Mouse (Mus musculus) olfactory bulb, adult 2 months (tissue): ENCODE data around the gene Ip6k3.

Source experiments
- CTCF ChIP-seq: fragments of 200-500 bp; IDR thresholded peaks from 2 replicates; pipeline ENCODE4 v1.5.1; 2012; ENCODE audit warnings: low read depth, mild to moderate bottlenecking, low read length, moderate library complexity; ENCODE audit not compliant: insufficient read depth
- POLR2A ChIP-seq: fragments of 200-500 bp; IDR thresholded peaks from 2 replicates; pipeline ENCODE4 v1.6.1; 2012; ENCODE audit warnings: mild to moderate bottlenecking, low read depth, low read length, moderate library complexity; ENCODE audit not compliant: insufficient read depth

GRCm38 (mm10) chr17:27188883-27189282, 21.3 kb upstream of the Ip6k3 start:
- no peak for TF ChIP-seq POLR2A
- no peak for TF ChIP-seq CTCF
